Mouse (Mus musculus) left cerebral cortex, postnatal 36 days (tissue): ENCODE data around the gene Olfr94. TPM values are rescaled to one million over a fixed set of nuclear protein-coding genes. Genes with fewer than 3 reads are reported as not detected.
"Not testable (repeated sequence)": the region's sequence is repeated elsewhere in the genome, so short reads cannot be mapped to it uniquely, and the experiment has no call there.

ENCODE experiments used
- DNase-seq, 2 experiments: peaks; one replicate each; pipeline ENCODE4 v3.0.0; 2021 to 2022; ENCODE audit warnings: low spot score in 2 of 2, mixed read lengths in 1 of 2
- intact Hi-C: fragments of 180-260 bp; cut with DNase I; formaldehyde crosslinking; loops from one replicate; pipeline ENCODE4 v1.15.1; 2025
- total RNA-seq, 2 experiments: library from RNA; stranded (reverse); gene quantifications; 2 replicates each; pipeline ENCODE4 v1.2.3; 2021

The Olfr94 gene
- total RNA-seq, result not detected

DNA sequence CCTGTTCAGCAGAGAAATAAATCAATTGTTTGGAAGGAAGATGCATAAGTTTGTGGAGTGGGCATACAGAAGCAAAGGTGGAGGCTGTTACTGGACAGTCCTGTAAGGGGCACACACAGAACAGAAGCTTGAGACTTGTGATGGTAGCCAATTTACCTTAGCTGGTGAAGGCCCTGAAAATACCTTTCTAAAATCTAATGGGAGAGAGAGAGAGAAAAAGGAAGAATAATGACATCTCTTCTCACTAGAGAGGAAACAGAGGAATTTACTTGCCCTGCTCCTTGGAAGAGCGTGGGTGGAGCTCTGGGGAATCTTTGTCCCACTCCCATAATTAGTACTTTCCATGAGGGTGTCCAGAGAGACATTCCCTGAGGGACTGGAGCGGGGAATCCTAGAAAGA lies at the start of gene Olfr94:
TSS of gene Olfr94 (minus strand) at position 101 of the 400 bp plus-strand sequence.
- intact Hi-C loops, result loop anchor here (5.0 kb wide), 2 partner anchors 284 to 309 kb away; partner anchors contain the start of gene Trim40
- no peak for DNase-seq

DNA sequence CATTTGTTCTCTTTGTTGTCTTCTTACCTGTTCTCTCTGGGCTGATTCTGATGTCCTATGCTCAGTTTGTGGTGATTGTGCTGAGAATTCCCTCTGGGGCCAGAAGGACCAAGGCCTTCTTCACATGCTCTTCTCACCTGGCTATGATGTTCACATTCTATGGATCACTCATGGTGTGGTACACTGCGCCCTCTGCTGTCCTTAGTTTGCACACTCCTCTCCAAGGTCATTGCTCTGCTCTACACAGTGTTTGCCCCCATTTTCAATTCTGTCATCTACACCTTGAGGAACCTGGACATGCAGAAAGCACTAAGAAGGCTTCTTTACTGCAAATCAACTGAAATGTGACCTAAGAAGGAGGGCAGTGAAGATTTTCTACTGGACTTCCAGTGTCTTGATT lies 49.8 kb upstream of the Olfr94 start:
- DNase-seq, result no peak
- intact Hi-C loops, result no loop called here

DNA sequence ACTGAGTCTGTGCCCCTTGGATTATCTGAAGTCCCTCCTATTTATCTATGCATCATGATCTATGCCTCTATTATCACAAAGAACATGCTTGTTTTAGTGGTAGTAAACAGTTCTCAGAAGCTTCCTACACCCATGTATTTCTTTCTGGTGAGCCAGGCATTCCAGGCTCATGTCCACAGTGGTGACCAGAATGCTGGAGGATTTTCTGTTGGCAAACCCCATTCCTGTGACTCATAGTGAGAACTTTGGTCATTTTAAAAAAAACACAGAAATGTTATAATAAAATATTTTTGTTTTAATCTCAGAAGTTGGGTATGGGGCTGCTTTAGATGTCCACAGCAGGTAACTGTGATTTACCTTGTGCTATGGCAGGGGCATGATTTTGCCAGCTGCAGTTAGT lies 48.7 kb upstream of the Olfr94 start:
- intact Hi-C loops, result no loop called here
- no peak for DNase-seq

DNA sequence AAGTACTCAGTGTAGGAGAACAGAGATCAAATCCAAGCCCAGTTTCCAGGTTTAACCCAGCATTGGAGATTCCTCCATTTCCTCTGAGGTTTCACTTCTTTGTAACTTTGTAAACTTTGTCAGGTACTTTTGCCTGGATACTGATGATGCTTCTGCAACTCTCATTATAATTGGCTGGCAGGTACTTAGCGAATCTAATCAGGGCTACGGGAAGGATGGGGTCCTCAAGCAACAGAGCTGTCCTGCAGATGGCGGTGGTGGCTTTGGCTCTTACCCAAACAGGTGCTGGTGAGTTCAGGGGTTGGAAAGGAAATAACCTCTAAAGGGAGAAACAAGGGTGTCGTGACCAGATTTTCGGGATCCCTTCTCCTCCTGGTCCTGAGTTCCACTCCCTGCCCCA lies 45.9 kb upstream of the Olfr94 start:
- intact Hi-C loops, result no loop called here

DNA sequence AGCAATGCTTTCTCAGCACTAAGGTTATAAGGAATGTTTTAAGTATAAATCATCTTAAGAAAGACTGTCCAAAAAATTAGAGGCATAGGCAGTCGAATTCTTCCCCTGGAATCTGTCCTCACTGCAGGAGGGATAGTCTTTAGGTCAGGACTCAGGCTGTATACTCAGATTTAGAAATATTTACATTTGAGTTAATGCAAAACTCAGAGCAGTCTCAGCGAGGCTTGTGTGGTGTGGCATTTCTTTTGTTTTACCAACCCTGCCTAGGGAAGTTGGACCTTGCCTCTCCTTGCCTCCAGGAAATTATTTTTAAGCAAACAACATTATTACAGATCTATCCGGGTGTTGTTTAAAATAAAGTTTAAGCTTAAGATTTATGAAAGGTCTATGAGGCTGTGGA lies 41.4 kb upstream of the Olfr94 start:
- DNase-seq, result no peak
- intact Hi-C loops, result no loop called here

More for the DNA sequence above, 45.9 kb upstream of the Olfr94 start:
- peak in 1 of 2 experiments; percentile 5 for DNase-seq

DNA sequence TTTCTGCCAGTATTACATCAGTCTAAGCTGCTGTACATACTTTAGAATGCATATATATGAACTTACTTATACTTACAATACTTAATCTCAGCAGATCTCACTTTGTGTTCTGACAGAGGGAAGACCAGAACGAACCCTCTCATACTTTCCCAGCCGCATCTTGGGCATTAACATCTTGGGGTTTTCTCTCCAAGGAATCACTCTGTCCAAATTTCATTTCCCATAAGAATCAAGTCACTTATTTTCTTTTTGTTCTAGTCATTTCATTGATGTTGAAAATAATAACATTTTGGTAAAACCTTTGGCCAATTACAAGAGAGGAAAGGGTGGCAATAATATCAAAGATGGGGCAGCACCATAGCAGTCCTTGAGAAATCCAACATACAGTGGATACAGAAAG lies 36.4 kb upstream of the Olfr94 start, which contains the start of gene Olfr97:
TSS of gene Olfr97 (minus strand) at position 101 of the 400 bp plus-strand sequence.
- intact Hi-C loops, DNase-seq: not testable (repeated sequence)

DNA sequence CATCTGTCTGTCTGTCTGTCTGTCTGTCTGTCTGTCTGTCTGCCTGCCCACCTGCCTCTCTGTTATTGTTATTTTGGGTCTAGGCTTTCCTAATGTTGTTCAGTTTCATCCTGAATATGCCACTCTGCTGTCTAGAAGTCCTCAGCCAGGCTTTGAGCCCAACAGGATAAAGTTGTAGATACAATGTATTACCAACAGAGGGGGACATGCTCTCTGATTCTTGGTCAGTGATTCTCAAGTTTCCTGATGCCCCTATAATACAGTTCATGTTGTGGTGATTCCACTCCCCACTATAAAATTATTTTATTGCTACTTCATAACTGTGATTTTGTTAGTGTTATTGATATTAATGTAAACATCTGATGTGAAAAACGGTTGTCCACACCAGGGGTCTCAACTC lies 21.1 kb upstream of the Olfr94 start:
- no peak for DNase-seq
- intact Hi-C loops, result no loop called here

DNA sequence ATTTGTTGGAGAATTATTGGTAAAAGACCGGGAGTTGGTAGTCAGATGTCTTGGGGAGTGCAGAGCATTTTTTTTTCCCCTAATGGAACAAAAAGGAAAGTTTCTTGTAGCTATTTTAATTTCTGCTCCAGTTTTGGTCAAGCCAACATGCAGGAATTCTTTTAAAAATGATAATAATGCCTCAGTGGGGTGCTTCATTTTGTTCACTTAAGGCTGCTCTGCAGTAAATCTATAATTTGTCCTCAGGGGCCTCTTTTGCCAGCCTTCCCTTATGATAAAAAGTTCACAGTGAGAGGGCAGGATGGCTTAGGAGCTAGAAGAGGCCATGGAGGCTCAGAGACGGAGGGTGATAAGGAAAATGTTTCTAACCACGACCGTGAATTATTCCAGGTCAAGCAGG lies 19.1 kb upstream of the Olfr94 start, which contains the start of gene Olfr96:
TSS of gene Olfr96 (plus strand) at position 301 of the 400 bp plus-strand sequence.
- no peak for DNase-seq
- intact Hi-C loops, result no loop called here

DNA sequence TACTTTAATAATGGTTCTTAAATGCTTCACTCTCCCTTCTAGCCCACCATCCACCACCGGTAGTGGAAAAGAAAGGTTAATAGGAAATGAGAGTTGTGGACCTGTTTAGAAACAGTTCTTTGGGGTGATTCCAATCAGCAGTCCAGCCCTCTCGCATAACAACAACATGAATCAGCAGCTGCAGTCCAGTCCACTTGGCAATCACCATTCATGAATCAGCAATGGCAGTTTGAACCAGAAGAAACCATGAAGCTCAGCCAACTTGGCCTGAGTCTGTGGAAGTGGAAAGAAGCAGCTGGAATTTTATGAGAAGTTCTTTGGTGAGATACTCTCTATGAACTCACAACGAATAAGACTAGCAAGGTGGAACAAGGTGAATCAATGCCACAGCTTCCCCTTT lies 17.7 kb upstream of the Olfr94 start:
- intact Hi-C loops, result no loop called here
- no peak for DNase-seq

DNA sequence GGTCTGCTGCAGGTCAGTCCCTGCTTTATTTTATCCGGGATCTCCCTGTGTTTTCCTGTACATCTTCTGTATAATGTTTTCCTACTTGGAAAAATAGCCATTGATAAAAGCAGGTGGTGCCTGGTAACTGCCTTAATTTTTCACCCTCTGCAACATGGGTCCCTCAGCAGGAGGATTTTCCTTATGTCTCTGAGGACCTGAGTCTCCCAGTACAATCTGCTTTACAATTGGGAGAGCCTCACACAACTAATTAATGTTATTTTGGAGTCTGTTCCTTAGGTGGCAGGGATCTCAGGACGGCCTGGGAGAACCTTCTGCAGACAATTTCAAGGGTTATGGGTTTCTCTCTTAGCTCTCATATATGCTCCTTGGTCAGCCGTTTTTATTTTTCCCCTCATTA lies 12.2 kb upstream of the Olfr94 start, which contains the start of gene Olfr95:
TSS of gene Olfr95 (minus strand) at position 101 of the 400 bp plus-strand sequence.
- intact Hi-C loops, result no loop called here
- DNase-seq, result no peak

DNA sequence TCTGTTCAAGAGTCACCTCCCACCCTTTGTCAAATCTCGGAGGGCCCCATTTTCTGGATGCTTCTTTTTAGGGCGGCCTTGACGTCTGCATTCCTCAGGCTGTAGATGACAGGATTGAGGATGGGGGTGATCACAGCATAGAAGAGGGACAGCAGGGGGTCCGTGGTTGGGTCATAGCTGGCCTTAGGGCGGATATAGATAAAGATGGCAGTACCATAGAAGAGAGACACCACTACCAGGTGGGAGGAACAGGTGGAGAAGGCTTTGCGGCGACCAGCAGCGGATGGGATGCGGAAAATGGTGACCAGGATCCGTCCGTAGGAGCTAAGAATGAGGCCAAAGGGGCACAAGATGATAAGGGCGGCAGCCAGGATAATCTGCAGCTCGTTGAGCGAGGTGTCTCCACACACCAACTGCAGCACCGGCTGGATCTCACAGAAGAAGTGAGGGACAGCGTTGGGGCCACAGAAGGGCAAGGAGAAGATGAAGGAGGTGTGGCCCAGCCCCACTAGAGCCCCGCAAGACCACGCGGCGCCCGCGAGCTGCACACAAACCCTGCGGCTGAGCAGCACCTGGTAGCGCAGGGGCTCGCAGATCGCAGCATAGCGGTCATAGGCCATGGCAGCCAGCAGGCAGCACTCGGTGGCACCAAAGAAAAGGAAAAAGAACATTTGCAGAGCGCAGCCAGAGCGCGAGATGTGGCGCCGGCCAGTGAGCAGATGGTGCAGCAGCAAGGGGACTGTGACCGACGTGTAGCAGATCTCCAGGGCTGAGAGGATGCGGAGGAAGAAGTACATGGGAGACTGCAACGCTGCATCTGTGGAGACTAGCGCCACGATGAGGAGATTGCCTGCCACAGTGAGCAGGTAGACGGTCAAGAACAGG lies 10.3 kb upstream of the Olfr94 start:
- intact Hi-C loops, result no loop called here
- DNase-seq, result peak; percentile 15 to 29

DNA sequence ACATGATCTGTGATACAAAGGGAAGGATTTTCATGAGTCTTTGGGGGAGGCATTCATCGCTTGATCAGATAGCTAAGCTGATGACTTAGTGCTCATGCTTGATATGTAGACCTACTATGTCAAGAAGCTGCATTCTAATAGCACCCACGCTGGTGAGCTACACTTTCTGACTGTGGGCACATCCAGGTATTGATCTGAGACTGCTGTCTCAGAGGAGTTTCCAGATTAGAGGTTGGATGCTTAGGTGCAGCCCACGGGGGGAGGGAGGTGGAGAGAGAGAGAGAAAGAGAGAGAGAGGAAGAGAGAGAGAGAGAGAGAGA lies 3.1 kb upstream of the Olfr94 start:
- DNase-seq, result no peak
- intact Hi-C loops, result loop anchor here (2.0 to 5.0 kb wide), 3 partner anchors 121 to 312 kb away; partner anchors contain the start of gene Trim40

DNA sequence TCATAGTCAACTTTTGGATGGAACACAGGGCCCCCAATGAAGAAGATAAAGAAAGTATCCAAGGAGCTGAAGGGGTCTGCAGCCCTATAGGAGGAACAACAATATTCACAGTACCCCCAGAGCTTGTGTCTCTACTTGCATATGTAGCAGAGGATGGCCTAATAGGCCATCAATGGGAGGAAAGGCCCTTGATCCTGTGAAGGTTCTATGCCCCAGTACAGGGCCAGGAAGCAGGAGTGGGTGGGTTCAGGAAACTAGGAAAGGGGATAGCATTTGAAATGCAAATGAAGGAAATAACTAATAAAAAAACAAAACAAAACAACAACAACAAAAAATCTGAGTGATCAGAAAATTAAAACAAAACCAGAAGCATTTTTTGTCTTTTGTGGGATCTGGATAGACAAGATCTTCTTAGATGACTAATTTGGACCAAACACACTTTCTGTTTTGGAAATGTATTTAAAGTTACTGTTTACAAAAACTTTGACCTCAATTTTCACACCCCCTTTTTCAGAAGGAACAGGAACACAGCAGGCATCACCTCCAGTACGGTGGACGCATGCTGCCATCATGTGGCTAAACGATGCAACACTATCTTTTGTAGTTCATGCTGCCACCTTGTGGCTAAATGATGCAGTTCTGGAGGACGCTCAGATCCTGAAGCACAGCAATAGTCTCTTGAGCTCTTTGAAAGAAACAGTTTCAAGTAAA lies 2.6 kb upstream of the Olfr94 start:
- intact Hi-C loops, result loop anchor here (2.0 to 5.0 kb wide), 3 partner anchors 121 to 311 kb away; partner anchors contain the start of gene Trim40
- DNase-seq, result peak; percentile 77 to 84

DNA sequence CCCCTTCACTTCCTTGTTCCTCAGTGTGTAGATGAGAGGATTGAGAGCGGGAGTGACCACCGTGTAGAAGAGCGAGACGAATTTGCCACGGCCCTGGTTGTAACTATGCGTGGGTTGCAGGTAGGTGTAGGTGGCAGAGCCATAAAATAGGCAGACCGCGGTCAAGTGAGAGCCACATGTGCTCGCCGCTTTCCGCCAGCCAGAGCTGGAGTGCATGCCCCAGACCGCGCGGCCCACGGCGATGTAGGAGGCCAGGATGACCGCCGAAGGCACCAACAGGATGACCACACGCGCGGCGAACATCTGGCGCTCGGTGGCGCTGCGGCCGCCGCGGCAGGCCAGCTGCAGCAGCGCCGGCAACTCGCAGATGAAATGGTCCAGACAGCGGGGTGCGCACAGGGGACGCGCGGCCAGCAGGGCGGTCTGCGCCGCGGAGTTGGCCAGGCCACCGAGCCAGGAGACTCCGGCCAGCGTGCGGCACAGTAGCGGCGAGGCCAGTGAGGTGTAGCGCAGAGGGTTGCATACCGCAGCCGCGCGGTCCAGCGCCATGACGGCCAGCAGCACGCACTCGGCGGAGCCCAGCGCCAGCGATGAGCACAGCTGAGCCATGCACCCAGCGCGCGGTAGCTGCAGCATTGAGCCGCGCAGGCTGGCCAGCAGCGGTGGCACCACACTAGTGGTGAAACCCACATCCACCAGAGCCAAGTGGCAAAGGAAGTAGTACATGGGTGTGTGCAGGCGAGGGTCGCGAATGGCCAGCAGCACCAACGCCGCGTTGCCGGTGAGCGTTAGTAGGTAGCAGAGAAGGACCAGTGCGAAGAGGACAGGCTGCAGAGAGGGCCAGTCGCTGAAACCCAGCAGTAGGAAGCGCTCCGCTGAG lies 3.7 kb downstream of the Olfr94 start:
- intact Hi-C loops, result no loop called here
- peak; percentile 47 to 62 for DNase-seq

DNA sequence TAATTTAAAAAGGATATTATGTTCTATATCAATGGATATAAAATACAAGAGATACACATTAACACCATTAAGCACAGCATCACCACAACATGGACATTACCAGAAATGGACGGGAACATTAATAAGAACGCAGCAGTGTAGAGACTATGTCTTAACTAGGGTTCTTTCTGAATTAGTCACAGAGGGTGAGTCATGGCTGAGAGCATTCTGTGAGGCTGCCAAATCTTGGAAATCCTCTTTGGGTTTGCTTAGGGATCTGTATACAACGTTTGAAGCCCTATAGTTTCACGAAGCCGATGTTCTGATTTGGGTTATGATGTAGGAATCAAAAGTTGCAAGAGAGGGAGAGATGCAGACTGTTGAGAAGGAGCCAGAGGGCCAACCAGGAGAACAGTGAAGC lies 6.0 kb downstream of the Olfr94 start:
- peak in 1 of 2 experiments; percentile 9 for DNase-seq

DNA sequence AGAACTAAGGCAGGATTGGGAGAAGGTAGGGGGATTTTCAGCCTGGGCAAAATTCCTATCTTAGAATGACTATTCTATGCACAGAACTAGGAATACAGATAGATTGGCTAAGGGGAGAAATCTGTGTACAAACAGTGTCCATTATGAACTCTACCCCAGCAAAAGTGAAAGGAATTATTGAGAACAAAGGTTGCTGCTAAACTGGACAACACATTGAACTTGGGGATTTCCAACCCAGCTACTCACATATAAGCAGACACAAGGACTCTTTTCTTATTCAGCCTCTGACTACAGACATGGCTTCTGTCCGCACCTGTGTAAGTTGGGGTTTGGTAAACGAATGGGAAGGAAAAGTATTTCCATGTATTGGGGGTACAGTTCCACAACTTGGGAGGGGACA lies 7.1 kb downstream of the Olfr94 start, which contains the start of gene Ubd:
TSS of gene Ubd (plus strand) at position 237 of the 400 bp plus-strand sequence.
- intact Hi-C loops, result no loop called here

More for the DNA sequence above, 6.0 kb downstream of the Olfr94 start:
- intact Hi-C loops, result no loop called here

DNA sequence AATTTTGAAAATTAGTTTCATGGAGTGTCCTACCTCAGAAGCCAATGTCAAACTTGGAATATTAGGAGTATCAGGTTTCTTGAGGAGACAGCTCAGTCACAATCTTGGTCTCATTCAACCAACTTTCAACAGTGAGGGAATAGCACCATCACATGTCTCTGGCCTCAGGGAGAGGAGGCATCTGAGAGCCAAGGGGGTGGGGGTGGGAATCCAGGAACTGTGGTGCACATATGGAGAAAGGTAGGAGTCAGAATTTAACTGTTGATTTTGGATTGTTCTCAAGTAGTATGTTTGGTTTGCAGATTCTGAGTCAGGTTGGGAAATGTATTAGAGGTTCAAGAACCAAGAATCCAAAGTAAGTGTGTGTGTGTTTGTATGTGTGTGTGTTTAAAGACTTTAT lies 7.8 kb downstream of the Olfr94 start:
- no peak for DNase-seq
- intact Hi-C loops, result no loop called here

More for the DNA sequence above, 7.1 kb downstream of the Olfr94 start, which contains the start of gene Ubd:
- DNase-seq, result no peak

DNA sequence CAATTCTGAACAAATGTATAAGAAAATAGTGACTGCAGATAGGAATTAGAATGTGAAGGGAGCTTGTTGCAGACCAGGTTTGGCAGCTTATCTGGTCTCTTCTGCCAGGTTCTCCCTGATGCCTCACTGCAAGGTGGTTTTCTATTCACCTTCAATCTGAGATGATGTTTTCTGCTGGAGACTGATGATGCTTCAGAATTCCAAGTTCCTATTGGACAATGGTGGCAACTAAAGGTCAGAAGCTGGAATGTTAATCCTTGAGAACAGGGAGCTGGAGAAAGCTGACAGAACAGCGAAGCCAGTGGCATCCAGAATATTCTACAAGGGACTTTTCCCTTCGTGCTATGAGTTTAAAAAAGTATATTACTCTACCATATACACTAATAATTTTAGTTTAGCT lies 10.1 kb downstream of the Olfr94 start:
- no peak for DNase-seq
- intact Hi-C loops, result no loop called here

DNA sequence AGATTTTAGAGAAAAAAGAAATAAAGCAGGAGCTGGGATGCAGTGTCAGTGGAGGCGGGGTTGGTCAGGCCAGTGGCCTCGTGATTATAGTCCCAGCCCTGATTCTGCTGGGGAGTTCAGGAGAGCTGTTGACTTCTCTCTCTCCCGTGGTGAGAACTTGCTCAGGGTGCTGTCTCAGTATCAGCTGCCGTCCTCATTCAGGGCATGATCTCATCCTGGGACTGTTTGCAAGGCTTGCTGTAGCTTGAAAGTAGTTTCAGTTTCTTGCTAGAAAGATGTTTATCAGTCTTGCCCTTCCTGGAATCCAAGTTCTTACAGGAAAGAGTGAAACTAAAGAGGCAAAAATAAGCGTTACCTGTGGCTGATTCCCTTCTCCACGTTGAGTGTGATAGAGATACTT lies 15.3 kb downstream of the Olfr94 start:
- DNase-seq, result no peak
- intact Hi-C loops, result no loop called here
